Mouse (Mus musculus) heart, postnatal 0 days (tissue): ENCODE data around the gene Dthd1.
A peak's percentile ranks its signal among the peaks of the same experiment; 100 is the strongest.

Experiments
- CTCF ChIP-seq: IDR thresholded peaks from 2 replicates; pipeline ENCODE4 v1.5.1; 2016; ENCODE audit warnings: antibody characterized with exemption, control low read depth, low read depth
- EP300 ChIP-seq: IDR thresholded peaks from 2 replicates; pipeline ENCODE4 v1.6.1; 2016; ENCODE audit warnings: antibody characterized with exemption, low read depth

GRCm38 (mm10) chr5:62895326-62895725 lies 81.7 kb downstream of the Dthd1 start:
- TF ChIP-seq CTCF, result peak; percentile 61
- TF ChIP-seq EP300, result no peak
